Comparison of ENCODE assay signal across 9 mouse cellular contexts in the genomic region with DNA sequence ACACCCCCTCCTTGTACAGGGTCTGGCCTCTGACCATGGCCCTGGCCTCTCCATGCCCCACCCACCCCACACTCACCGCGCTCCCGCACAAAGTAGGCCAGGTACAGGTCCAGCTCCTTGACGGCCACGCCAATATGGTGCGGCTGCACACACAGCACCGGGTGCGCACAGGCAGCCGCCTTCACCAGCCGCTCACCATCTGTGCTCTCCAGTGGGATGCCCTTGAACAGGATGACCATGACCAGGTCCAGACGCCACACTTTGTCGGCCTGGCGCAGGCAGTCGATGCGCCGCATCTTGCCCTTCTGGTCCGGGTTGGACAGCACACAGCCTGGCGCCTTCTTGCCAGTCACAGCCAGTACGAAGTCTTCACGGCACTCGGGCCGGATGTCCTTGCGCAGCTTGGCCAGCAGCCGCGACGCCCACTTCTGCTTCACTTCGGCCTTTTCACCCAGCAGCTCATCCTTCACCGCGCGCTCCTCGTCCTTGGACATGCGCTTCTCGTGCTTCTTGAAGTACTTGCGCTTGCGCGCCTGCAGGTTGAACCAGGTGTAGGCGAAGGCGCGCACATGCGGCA. TPM values are rescaled to one million over a fixed set of nuclear protein-coding genes. Genes with fewer than 3 reads are reported as not detected.
DNase-seq lines count a peak whose midpoint lies in the region; ATAC-seq and TF ChIP-seq lines count a peak whose summit lies in the region.
"Had no signal": no experiment of that assay in that cellular context is flagged by ENCODE, and none has a peak within 500 bp of the region (broad histone marks: within the 10 kb centered on the region; RNA-seq: fewer than 3 reads in every experiment).

No protein-coding gene starts in this region.

- no peaks in the 10 kb centered on the region for H3K9me3 ChIP-seq in heart, embryonic 12.5 days (replicated peaks)
- no peaks in the 10 kb centered on the region for H3K9me3 ChIP-seq in hindbrain, embryonic 16.5 days (ENCODE audit: control insufficient read depth, low read length)
- H3K9me3 ChIP-seq: heart, embryonic 15.5 days had no signal

- peak; percentile 12 to 31 for DNase-seq in heart, adult 2 months
- DNase-seq in right cerebral cortex, postnatal 4 days: peak; percentile 2
- no peak for DNase-seq in right cerebral cortex, adult 18-20 months
- DNase-seq in gastrocnemius, postnatal 10 days: peak; percentile 16
- peak; percentile 9 for DNase-seq in urinary bladder, postnatal 10 days (ENCODE audit: low spot score)

- no peak for TF ChIP-seq EP300 in heart, adult 2 months (IDR thresholded peaks at IDR 0.05; ENCODE audit: insufficient read depth, low read depth, low read length)

- no peak for ATAC-seq in heart, embryonic 12.5 days (ENCODE audit: insufficient number of reproducible peaks, low FRiP score)
- ATAC-seq in hindbrain, embryonic 16.5 days: no peak
- no peak for ATAC-seq in monocyte, adult 5-6 weeks (replicated peaks; ENCODE audit: insufficient number of reproducible peaks, low FRiP score, low TSS enrichment, poor library complexity, severe bottlenecking)

- TF ChIP-seq CTCF in heart, adult 2 months (IDR thresholded peaks at IDR 0.05): no peak

- H3K27ac ChIP-seq in heart, adult 2 months: no peak overlapping the region; the same call in 1 of the 2 replicates
- no peak overlapping the region for H3K27ac ChIP-seq in heart, embryonic 12.5 days (ENCODE audit: poor library complexity, severe bottlenecking)
- no peak overlapping the region for H3K27ac ChIP-seq in hindbrain, embryonic 16.5 days (ENCODE audit: low read depth, low read length)
- H3K27ac ChIP-seq: heart, embryonic 15.5 days had no signal

- H3K79me2 ChIP-seq in heart, adult 2 months (replicated peaks; ENCODE audit: control insufficient read depth, insufficient read depth, low read length): peaks cover 15% of the 10 kb centered on the region

- 89% methylated on average over 40 of the region's 40 CpGs for WGBS in heart, adult 2 months
- WGBS in heart, embryonic 12.5 days: 80% methylated on average over 40 of the region's 40 CpGs
- WGBS in hindbrain, embryonic 16.5 days: 83% methylated on average over 40 of the region's 40 CpGs

- TF ChIP-seq POLR2A in heart, adult 2 months (IDR thresholded peaks at IDR 0.05; ENCODE audit: insufficient read depth, low read depth, low read length): no peak

- H3K9ac ChIP-seq in heart, adult 2 months (ENCODE audit: low read depth, low read length): no peak overlapping the region
- H3K9ac ChIP-seq in heart, embryonic 12.5 days: no peak overlapping the region
- H3K9ac ChIP-seq in hindbrain, embryonic 16.5 days (ENCODE audit: low read depth, low read length): no peak overlapping the region
- H3K9ac ChIP-seq: heart, embryonic 15.5 days had no signal

- 0 out of 2 replicates have a peak, but pooled peaks cover 2% of the 10 kb centered on the region for H3K36me3 ChIP-seq in heart, adult 2 months (ENCODE audit: control insufficient read depth, insufficient read depth, low read length)
- peaks cover 29% of the 10 kb centered on the region for H3K36me3 ChIP-seq in heart, embryonic 12.5 days
- H3K36me3 ChIP-seq in hindbrain, embryonic 16.5 days (ENCODE audit: control insufficient read depth, insufficient read depth, low read length): 0 out of 2 replicates have a peak, but pooled peaks cover 4% of the 10 kb centered on the region

- H3K4me2 ChIP-seq in heart, embryonic 12.5 days: no peak overlapping the region
- H3K4me2 ChIP-seq in hindbrain, embryonic 16.5 days (ENCODE audit: low read length): no peak overlapping the region
- H3K4me2 ChIP-seq: heart, embryonic 15.5 days had no signal

- intact Hi-C loops in heart, adult 2 months (cut with DNase I): no loop called here

- no peaks in the 10 kb centered on the region for H3K27me3 ChIP-seq in heart, adult 2 months (ENCODE audit: control insufficient read depth, insufficient read depth, low read length)
- no peaks in the 10 kb centered on the region for H3K27me3 ChIP-seq in heart, embryonic 12.5 days (replicated peaks)
- H3K27me3 ChIP-seq in hindbrain, embryonic 16.5 days (replicated peaks; ENCODE audit: control insufficient read depth, insufficient read depth, low read length): peaks cover 1% of the 10 kb centered on the region; the same call in 1 of the 2 replicates
- H3K27me3 ChIP-seq: heart, embryonic 15.5 days had no signal

- H3K4me3 ChIP-seq in heart, adult 2 months: no peak overlapping the region
- no peak overlapping the region for H3K4me3 ChIP-seq in heart, embryonic 12.5 days
- H3K4me3 ChIP-seq in hindbrain, embryonic 16.5 days (ENCODE audit: low read length): no peak overlapping the region
- H3K4me3 ChIP-seq: heart, embryonic 15.5 days had no signal

- H3K4me1 ChIP-seq in heart, adult 2 months (ENCODE audit: control insufficient read depth, insufficient read depth, low read length): peaks cover 53% of the 10 kb centered on the region
- peaks cover 67% of the 10 kb centered on the region for H3K4me1 ChIP-seq in heart, embryonic 12.5 days (replicated peaks)
- peaks cover 41% of the 10 kb centered on the region for H3K4me1 ChIP-seq in hindbrain, embryonic 16.5 days (ENCODE audit: control insufficient read depth, insufficient read depth, low read depth, low read length)

RNA-seq across cellular contexts. Expression of a gene that starts 27.4 kb away (rescaled TPM):
- total RNA-seq in heart, adult 2 months (2021): 1 to 10 TPM; 2.0 to 2.3 TPM
- 8.3 and 8.6 TPM in 2 replicates for polyA plus RNA-seq in heart, adult 2 months (2012; rRNA removed)
- polyA plus RNA-seq in heart, embryonic 12.5 days (2016; fragmentation: Nextera tagmentation; extraction: Ambion mirVana): 2.9 and 4.3 TPM in 2 replicates
- total RNA-seq in gastrocnemius, postnatal 10 days (2021): under 1 TPM in 1 of 2 experiments, not detected in 1; 0.65 TPM
- polyA plus RNA-seq in hindbrain, embryonic 16.5 days (2015; fragmentation: Nextera tagmentation; extraction: Ambion mirVana): 1.6 and 2.3 TPM in 2 replicates
- 3.9 to 7.9 TPM (median 6.3 TPM) in 3 replicates for total RNA-seq in monocyte, adult 5-6 weeks (2017)

RNA-seq across cellular contexts. Expression of a gene that starts 31.5 kb away (rescaled TPM):
- 1 to 10 TPM in 1 of 2 experiments, not detected in 1; 1.2 TPM for total RNA-seq in heart, adult 2 months (2021)
- 0.88 and 1.2 TPM in 2 replicates for polyA plus RNA-seq in heart, adult 2 months (2012; rRNA removed)
- 1.2 and 1.8 TPM in 2 replicates for polyA plus RNA-seq in heart, embryonic 12.5 days (2016; fragmentation: Nextera tagmentation; extraction: Ambion mirVana)
- total RNA-seq in gastrocnemius, postnatal 10 days (2021): 1 to 10 TPM in 1 of 2 experiments, under 1 TPM in 1; 0.33 to 2.0 TPM
- polyA plus RNA-seq in hindbrain, embryonic 16.5 days (2015; fragmentation: Nextera tagmentation; extraction: Ambion mirVana): 1.5 and 2.2 TPM in 2 replicates
- total RNA-seq in monocyte, adult 5-6 weeks (2017): not detected in 3 replicates

RNA-seq across cellular contexts. Expression of a gene that starts 35.2 kb away (rescaled TPM):
- 100 to 1,000 TPM in 1 of 2 experiments, 10 to 100 TPM in 1; 94.2 to 104 TPM for total RNA-seq in heart, adult 2 months (2021)
- polyA plus RNA-seq in heart, adult 2 months (2012; rRNA removed): 59.9 and 80.1 TPM in 2 replicates
- 39.3 and 40.7 TPM in 2 replicates for polyA plus RNA-seq in heart, embryonic 12.5 days (2016; fragmentation: Nextera tagmentation; extraction: Ambion mirVana)
- 100 to 1,000 TPM; 329 to 332 TPM for total RNA-seq in gastrocnemius, postnatal 10 days (2021)
- 24.5 and 34.5 TPM in 2 replicates for polyA plus RNA-seq in hindbrain, embryonic 16.5 days (2015; fragmentation: Nextera tagmentation; extraction: Ambion mirVana)
- 4.1 to 7.6 TPM (median 5.1 TPM) in 3 replicates for total RNA-seq in monocyte, adult 5-6 weeks (2017)

RNA-seq across cellular contexts. Expression of a gene that starts 36.0 kb away (rescaled TPM):
- total RNA-seq in heart, adult 2 months (2021): 1 to 10 TPM in 1 of 2 experiments, under 1 TPM in 1; 0.73 to 1.9 TPM
- polyA plus RNA-seq in heart, adult 2 months (2012; rRNA removed): 2.1 and 3.5 TPM in 2 replicates
- polyA plus RNA-seq in heart, embryonic 12.5 days (2016; fragmentation: Nextera tagmentation; extraction: Ambion mirVana): 1.9 and 2.2 TPM in 2 replicates
- under 1 TPM; 0.40 to 0.45 TPM for total RNA-seq in gastrocnemius, postnatal 10 days (2021)
- polyA plus RNA-seq in hindbrain, embryonic 16.5 days (2015; fragmentation: Nextera tagmentation; extraction: Ambion mirVana): 7.9 and 9.4 TPM in 2 replicates
- 2.3 to 3.7 TPM in 2 of 3 replicates, not detected in the other for total RNA-seq in monocyte, adult 5-6 weeks (2017)

RNA-seq across cellular contexts. Expression of a gene that starts 36.1 kb away (rescaled TPM):
- total RNA-seq in heart, adult 2 months (2021): 10 to 100 TPM; 46.6 to 53.8 TPM
- polyA plus RNA-seq in heart, adult 2 months (2012; rRNA removed): 48.5 and 56.9 TPM in 2 replicates
- polyA plus RNA-seq in heart, embryonic 12.5 days (2016; fragmentation: Nextera tagmentation; extraction: Ambion mirVana): 66.7 and 66.9 TPM in 2 replicates
- total RNA-seq in gastrocnemius, postnatal 10 days (2021): 10 to 100 TPM; 40.3 to 46.7 TPM
- polyA plus RNA-seq in hindbrain, embryonic 16.5 days (2015; fragmentation: Nextera tagmentation; extraction: Ambion mirVana): 99.8 and 108 TPM in 2 replicates
- 18.6 to 22.3 TPM (median 20.9 TPM) in 3 replicates for total RNA-seq in monocyte, adult 5-6 weeks (2017)

Comparison
In these comparisons a context has a peak if more than half of its experiments do, and no peak if none do; other contexts are left out.
1. RNA of a gene that starts 35.2 kb away (total RNA-seq): 329 to 332 TPM in gastrocnemius, postnatal 10 days and 94.2 to 104 TPM in heart, adult 2 months; 4.1 to 7.6 TPM in monocyte, adult 5-6 weeks; every median in the first group is over 10 times any median in the second.